Mouse (Mus musculus) G1E (cell line): ENCODE measurements around the gene Plekho1.

Experiments
- CTCF ChIP-seq: IDR thresholded peaks from 2 replicates; pipeline ENCODE4 v1.5.1; 2012; ENCODE audit warnings: low read depth, low read length, inconsistent platforms, mixed read lengths
- GATA1 ChIP-seq: IDR thresholded peaks from 2 replicates; pipeline ENCODE4 v1.6.1; 2012; ENCODE audit warnings: borderline replicate concordance, low read length, inconsistent platforms, mixed read lengths
- POLR2AphosphoS5 ChIP-seq: IDR thresholded peaks from 2 replicates; pipeline ENCODE4 v1.6.1; 2012; ENCODE audit warnings: low read depth, low read length, inconsistent platforms; ENCODE audit not compliant: insufficient replicate concordance

DNA sequence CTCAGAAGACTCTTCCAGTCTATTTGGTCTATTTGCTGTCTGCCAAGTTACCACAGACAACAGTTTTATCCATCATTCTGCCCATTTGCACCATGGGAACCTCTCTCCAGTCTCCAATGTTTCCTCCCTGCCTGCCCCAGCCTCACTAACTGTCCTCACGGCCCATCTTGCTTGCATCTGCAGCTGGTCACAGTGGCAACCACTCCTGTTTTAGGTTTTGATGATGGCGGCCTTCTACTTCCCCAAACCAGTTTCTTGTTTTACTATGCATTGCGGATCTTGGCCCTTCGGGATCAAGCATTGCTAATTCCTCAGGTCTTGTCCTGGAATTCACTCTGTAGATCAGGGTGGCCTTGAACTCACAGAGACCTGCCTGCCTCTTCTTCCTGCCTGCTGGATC is 13.7 kb downstream of the Plekho1 start:
- no peak for TF ChIP-seq CTCF
- no peak for TF ChIP-seq POLR2AphosphoS5
- no peak for TF ChIP-seq GATA1
